Mouse (Mus musculus): ENCODE data around the gene Gck.

GRCm38 (mm10) chr11:5949586-5950352 is at the start of gene Gck:
- TF ChIP-seq CTCF (IDR thresholded peaks at IDR 0.05; ENCODE audit: low read depth, low read length): no peak
- TF ChIP-seq POLR2A (IDR thresholded peaks at IDR 0.05; ENCODE audit: insufficient read depth, low read length): no peak

Data from ES-Bruce4 (cell line).